Mouse (Mus musculus): ENCODE measurements around the gene Atl2.

Gene Atl2

DNA sequence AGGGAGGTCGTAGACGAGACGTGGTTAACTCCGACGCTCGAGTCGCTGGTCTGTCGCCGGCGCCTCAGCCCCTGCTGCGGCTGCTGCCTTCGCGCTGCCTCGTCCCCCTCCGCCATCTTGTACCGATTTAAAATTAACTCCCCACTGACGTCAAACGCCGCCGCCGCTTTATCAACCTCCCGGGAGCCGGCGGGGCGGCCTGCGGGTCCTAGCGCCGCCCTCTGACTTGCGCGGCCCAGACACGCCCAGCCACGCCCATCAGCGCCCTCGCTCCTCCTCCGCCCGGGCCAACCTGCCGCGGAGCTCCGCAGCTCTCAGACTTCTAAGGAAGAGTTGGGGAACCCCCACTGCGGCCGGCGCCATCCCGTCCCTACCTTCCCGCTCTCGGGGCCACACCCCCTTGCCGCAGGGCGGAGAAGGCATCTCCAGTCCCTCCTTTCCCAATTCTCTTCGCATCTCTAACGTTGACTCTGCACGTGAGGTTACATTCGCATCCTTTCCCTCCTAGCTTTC lies at the start of gene Atl2:
Atl2 (minus strand) TSS at position 213 of the 513 bp plus-strand sequence.
- peak; percentile 95 for DNase-seq (ENCODE audit: low spot score in 2 of 2)

DNA sequence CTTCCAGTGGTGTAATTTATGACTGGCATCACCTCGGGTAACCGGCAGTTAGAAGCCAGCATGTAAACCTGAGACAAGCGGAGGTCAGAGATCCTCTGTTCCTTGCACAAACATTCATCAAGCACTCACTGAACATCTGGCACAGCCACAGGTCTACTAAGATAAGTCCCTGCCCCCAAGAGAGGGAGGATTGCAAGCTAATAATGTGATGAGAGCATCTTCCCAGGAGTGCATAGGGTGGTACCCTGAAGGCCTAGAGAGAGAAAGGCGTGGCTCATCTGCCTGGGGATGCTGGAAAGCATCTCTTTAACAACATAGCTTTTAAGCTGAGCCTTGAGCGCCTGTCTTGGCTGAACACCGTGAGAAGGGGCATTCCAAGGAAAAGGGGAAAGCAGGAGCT lies 48.9 kb upstream of the Atl2 start:
- DNase-seq (ENCODE audit: low spot score in 2 of 2) = no peak

DNA sequence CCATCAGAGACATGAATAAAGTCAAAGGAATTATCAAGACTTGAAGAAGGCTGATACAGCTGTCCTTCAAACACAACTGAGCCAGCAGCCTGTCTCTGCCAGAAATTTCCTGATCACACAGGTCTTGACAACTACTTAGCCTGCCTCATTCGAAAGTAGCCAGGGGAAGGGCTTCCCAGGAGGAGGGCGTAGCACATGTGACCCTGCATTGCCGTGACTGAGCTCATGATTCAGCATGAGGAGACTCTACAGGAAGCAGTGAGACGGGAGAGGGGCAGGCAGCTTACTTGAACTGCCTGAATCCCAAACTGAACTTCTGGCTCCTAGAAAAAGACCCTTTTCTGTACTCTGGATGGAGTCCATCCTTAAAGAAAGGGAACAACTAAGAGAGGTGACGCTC lies 46.5 kb upstream of the Atl2 start:
- no peak for DNase-seq (ENCODE audit: low spot score in 2 of 2)

DNA sequence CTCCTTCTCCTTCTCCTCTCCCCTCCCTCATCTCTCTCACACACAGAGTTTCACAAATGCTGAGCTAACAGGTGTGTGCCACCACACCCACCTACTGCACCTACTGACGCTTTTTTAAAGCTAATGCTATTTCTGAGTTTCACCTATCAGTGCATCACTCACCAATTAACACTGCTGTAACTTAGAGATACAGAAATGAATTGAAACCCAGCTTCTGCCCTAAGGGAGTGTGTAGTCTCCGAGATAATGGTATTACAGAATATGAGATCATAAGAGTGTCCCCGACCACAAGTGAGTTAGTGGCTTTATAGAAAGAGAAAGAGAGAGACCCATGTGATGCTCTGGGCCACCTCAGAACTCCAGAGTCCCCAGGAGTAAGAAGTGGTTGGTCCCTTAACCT lies 43.2 kb upstream of the Atl2 start:
- no peak for DNase-seq (ENCODE audit: low spot score in 2 of 2)

DNA sequence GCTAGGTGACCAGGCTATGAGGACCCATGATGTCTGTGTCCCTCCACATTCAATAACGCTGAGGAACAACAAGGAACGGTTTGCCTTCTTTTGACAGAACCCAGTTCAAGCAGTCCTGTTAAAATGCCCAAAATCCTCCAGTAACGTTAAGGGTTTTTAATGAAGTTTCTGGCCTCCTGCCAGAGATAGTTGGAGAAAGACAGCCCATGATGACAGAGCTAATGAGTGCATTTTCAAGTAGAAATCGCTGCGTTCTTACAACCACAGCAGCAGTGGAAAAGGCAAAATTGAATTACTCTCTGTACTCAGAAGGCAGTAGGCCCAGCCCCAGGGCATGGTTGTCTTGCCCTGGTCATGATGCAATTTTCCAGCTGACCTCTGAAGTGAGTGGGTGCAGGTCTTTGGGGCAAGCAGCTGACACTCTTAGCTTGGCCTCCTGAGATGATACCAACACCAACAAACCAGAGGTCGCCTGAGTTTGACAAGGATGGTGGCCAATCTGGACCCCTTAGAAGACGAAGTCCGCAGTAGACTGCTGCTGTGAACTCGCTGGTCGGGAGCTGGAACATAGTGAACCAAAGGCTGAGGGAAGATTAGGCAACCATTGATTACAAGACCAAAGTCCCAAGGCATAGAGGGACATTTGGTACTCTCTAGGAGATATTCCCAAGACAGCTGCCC lies 42.1 kb upstream of the Atl2 start:
- no peak for DNase-seq (ENCODE audit: low spot score in 2 of 2)

DNA sequence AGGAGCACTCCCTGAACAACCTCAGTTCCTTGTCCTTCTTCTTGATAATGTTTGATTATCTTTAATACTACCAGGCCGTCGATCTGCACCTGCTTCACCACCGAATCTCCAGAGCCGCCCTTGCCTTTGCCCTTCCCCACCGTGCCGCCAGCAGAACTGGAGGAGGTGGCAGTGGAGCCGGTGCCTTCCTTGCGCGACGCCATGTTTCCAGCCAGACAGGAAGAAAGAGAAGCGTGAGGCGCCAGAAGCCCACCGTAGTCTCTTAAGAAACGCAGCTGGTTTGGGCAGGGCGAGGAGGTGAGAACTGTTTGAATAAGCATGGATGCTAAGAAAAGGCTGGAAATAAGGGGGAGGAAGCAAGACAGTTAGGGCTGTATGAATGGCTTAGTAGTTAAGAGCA lies 38.4 kb upstream of the Atl2 start:
- no peak for DNase-seq (ENCODE audit: low spot score in 2 of 2)

DNA sequence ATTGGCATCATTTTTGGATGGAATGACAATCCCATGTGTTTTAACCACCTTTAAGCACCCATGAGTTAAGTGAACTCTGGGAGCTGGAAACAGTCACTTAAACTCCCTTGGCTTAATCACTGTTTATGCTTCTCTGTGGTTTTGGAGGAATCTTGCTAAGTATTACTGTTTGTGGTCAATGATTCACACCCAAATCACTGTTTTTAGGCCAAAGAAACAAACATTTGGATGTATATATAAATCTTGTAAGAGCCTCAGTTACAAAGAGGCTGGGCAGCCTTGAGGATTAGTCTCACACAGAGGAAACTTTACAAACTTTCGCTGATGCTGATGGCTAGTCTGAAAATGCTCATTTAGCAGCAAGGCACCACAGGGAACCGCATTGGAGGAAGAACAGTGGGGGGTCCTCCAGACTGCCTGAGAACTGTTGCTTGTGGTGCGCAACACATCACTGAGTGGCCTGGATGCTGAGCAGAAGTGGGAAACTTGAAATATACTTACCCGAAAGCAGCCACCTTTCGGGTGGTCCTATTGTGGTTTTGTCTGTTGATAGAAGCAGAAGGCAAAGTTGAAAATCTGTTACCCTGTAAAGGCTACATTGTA lies 36.9 kb upstream of the Atl2 start:
- DNase-seq (ENCODE audit: low spot score in 2 of 2) = no peak

DNA sequence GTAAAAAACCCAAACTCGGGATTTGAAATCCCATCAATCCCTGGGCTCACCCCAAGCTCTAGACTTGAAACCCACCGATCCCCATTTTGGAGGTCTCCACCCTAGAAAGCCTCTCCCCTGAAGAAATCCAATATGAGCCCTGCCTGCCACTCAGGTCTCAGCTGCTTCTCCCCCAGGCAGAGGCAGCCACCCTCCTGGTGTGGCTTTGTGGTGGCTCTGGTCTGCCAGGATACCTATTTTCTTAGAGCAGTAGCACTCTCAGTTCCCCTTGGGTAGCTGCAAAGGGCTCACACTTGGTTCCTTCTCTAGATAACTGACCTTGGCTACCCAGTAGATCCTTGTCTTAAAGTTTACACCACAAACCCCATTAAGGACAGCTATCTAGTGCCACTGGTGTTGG lies 31.2 kb upstream of the Atl2 start:
- DNase-seq (ENCODE audit: low spot score in 2 of 2) = no peak

DNA sequence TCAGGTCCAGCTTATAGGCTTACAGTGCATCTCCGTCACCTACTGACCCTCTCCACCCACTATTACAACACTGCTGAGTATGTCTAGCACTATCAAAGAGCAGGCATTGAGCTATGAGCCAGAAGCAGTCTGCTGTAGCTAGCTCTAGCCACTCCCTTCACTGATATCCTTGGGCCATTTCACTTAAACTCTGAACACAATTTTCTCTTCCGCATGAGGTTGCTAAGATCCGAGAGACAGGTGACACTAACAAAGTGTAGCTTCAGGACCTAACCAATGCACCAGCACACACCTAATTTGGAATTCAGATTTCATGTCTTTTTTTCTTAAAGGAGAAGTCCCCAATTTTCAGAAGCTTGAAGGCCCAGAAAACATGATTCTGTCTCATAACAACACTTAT lies 30.6 kb upstream of the Atl2 start:
- no peak for DNase-seq (ENCODE audit: low spot score in 2 of 2)

DNA sequence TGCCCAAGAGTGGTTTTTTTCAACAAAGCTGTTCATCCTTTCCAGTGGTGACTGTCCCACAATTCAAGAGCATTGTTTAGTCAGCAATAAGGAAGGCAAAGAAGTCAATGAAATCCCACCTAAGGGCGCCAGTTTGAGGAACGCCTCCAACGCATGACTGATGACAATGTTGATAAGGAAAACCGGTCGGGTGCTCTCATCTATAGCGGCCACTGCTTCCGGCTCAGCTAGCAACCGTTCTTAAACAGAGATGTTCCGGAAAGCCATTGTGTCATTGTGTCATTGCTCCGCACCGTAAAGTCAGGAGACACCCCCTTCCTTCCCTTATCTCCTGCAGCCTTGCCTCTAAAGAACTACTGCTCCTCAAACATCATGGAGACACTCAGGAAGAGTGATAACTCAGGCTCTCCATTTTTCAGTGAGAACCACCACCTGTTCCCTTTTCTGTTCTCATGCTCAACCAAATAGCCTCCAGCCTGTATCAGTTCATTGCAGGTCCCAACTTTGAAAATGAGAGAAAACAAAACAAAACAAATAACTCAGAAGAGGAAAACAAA lies 30.0 kb upstream of the Atl2 start:
- no peak for DNase-seq (ENCODE audit: low spot score in 2 of 2)

DNA sequence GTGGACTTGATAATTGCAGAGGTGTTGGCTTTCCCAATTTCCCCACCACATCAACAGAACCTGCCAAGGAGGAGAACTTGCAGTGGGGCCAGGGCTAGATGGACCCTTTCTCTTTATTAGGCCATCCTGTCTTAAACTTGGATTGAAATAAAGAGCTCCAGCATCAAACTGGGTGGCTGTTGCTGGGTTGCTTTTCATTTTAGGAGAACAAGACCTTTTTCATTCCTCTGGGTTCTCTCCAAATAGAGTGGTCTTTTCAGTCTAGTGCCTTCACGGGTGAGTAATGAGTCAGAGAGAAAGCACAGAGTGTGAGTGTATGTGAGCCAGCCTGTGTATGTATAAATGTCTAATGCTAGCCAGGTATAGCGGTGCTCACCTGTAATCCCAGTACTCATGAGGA lies 24.4 kb upstream of the Atl2 start:
- peak; percentile 37 to 49 for DNase-seq (ENCODE audit: low spot score in 2 of 2)

DNA sequence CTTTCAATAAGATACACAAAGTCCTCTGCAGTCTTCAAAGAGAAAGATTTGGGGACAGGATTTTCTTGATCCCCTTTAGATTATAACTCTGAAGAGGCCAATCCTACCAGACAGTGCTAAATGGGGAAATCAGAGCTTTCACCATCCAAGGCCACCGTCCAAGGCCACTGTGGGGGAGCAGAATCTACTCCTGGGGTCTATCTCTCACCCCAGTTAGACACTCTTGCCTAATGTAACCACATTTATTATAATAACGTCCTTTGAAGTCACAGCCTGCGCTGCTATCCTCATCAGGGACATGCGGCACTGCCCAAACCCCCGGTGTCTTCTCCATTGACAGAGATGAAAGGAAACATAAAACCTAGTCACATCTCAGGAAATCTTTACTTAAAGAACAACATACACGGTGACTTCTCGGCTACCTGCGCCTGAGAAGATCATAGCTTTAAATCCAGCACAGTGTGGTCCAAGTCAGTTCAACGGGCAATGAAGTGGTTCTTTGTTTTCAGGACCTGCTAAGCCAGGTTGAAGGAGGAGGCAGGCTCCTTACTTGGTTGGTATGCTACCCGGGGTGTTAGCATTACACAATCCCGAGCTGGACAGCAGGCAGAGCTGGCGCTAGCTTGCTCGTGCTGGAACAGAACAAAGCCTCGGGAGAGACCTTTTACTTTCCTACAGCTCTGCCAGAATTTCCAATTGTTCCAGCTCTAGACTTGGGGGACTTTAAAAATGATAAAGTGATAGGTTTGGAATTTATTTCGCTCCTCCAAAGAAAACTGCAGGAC lies 23.8 kb upstream of the Atl2 start:
- peak; percentile 57 to 61 for DNase-seq (ENCODE audit: low spot score in 2 of 2)

DNA sequence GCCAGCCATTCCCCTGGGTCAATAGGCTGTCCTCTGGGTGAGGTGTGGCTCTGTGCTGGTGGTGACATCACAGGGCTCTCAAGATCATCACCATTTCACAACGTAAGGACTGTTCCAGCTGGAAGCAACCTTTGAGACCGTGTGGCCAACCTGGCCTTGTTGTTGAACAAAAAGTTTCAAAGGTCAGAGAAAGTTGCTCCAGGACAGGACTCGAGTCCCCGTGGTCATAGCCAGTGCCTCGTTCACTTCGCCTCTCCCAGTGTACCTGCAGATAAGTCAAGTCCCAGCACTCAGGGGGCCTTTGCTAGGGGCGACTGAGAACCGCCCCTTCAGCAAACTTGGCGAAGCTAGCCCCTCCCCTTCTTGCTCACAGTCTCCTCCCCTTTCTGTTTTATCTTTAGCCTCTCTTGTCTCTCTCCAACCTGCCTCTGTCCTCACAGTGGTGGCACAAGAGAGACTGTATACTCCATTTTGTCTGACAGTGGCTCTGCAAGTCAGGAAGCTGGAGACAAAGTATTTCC lies 22.6 kb upstream of the Atl2 start:
- no peak for DNase-seq (ENCODE audit: low spot score in 2 of 2)

DNA sequence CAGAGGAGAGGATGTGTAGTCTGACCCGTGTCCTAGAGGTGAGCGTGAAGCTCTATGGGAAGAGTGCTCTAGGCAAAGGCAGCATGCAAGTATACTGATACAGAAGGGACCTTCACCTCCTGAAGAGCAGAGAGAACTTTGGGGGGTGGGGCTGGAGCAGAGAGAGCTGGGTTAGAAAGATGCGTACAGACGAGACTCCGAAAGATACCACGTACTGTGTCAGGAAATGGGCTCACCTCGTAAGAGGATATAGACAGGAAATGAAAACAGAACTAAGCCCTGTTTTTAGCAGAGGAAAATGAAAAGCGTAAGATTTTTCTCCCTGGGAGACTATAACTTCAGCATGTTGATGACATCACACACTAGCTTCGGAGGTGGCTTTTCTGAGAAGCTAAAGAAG lies 21.1 kb upstream of the Atl2 start:
- DNase-seq (ENCODE audit: low spot score in 2 of 2) = no peak

DNA sequence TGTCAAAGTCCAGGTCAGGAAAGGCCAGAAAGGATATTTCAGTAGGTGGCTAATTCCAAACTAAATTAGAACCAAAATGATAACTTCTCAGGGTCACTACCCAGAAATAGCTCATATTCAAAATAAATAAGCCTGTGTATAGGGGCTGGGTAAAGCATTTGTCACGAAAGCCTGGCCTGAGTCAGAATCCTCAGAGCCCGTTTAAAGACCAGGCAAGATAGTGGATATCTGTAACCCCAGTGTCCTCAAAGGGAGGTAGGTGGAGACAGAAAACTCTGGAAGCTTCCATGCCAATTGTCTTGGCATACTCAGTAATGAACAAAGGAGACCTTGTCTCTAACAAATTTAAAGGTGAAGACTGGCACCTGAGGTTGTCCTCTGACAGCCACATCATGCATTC lies 16.3 kb upstream of the Atl2 start:
- no peak for DNase-seq (ENCODE audit: low spot score in 2 of 2)

DNA sequence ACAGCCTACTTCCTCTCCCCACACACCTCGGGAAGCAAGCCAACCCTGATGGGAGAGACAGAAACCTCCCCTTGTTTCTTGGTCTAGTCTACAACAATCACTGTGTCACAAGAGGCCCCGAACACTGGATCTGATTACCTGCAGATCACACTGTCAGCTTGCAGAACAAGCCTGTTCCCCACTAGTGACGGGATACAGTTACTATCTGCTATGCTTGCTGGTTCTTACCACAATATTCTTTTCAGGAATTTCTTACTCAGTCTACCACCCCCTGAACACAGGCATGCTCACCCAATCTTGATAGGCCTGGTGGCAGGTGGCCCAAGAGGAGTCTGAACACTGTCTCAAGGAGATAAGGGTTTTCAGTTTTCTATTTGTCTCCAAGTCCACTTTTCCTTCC lies 15.8 kb upstream of the Atl2 start:
- DNase-seq (ENCODE audit: low spot score in 2 of 2) = no peak

DNA sequence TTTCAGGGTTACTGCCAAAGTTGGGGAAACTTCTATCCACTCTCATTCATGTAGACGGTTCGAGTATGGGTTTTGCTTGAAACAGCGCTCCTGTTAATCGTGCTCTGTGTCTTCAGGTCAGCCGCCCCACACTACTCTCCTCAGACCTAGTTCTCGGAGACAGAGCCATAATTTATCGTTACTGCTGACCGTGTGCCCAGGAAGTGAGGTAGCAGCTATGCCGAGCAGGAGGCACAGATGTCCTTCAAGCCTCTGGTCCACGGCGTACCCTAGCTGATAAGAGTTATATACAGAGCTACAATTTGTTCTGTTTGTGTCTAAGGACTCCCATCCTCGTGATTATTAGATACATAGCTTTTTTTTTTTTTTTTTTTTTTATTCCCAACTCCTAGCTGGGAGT lies 13.6 kb upstream of the Atl2 start:
- no peak for DNase-seq (ENCODE audit: low spot score in 2 of 2)

DNA sequence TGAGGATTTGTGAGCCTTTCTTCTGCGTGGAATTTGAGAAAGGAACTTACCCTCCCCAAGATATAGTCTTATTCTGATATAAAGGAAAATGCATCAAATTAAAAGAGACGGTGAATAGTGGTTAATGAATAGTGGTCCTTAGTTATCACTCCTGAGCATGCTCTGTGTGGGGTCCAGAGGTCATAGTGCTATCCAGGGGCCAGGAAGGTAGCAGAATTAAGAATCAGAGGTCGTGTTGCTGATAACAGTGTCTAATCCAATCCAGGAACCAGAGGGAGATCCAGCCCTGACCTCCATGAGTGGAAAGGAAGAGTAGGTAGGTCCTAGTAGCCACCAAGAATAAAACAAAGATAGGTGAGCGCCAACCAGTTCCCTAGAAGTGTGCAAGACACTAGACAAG lies 11.8 kb upstream of the Atl2 start:
- no peak for DNase-seq (ENCODE audit: low spot score in 2 of 2)

DNA sequence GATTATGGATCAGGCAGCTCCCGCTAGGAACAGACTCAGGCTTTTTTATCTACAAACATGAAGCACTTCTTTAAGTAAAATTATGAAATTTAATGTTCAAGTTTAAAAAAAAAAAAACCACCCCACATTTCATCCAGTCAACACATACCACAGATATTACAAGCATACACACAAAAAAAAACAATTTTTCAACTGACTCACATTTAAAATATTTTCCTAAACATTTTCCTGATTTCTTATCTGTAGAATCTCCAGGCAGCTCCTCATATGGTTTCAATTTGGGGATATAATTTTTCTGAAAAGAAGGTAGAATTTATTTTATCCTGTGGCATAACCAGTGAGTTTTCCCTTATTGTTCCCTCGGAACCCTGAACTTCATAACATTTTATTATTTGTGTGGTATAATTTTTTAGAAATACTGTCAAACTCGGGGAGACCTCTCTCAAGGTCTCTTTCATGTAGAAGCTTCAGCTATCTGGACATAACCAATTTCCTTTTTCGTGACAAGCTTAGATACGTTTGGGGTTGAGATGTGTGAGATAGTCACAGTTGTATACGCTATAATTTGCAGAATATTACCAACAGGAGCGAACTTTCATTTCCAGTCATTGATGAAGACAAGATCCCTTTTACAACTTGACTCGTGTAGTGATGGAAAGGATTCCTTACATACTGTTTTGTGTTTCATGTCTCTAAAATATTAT lies 11.0 kb upstream of the Atl2 start:
- no peak for DNase-seq (ENCODE audit: low spot score in 2 of 2)

DNA sequence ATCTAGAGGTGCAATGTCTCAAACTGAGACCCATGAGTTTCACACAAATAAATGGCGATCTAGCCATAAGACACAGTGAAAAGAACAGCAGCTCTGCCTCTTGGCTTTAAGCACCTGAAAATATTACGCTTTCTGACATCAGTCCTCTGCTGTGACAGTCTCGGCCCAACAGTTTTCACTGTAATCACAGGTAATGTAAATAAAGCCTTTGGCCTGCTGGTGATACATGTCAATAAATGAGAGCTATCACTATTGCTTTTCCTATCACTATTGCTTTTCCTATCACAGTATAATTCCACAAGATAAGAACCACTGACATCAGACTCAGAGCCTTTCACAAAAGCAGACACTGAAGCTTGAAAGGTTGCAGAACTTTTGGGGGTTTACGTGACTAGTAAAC lies 8.7 kb upstream of the Atl2 start:
- DNase-seq (ENCODE audit: low spot score in 2 of 2) = no peak

DNA sequence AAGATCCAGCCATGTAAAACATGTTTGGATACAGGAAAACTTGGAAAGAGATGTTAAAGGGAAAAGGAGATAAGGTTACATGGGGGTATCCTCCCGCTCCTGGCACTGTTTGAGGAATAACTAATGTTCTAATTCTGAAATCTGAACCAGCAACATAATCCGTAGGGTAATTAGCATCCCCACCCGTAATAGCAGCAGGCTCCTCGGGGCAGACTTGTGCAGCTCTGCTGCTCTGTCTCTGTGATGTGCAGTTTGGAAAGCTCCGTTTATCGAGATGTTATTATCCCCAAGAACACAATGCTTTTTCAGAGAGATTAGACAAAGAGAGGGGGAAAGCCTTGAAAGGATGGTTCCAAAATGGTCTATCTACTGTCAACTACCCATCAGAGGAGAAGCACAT lies 5.3 kb upstream of the Atl2 start:
- DNase-seq (ENCODE audit: low spot score in 2 of 2) = no peak

Data from right cerebral cortex, postnatal 10 days (tissue).